ENCODE assay signal across 11 mouse cellular contexts in genomic region chr16:91551081-91551524, GRCm38 (mm10). TPM values are rescaled to one million over a fixed set of nuclear protein-coding genes. Genes with fewer than 3 reads are reported as not detected.
DNase-seq lines count a peak whose midpoint lies in the region; ATAC-seq lines count a peak whose summit lies in the region.
"Had no signal": no experiment of that assay in that cellular context is flagged by ENCODE, and none has a peak within 500 bp of the region (broad histone marks: within the 10 kb centered on the region; RNA-seq: fewer than 3 reads in every experiment).

No protein-coding gene starts in this region.

- peaks cover 16% of the 10 kb centered on the region for H3K36me3 ChIP-seq in heart, embryonic 16.5 days (ENCODE audit: control insufficient read depth, insufficient read depth)
- peaks cover 3% of the 10 kb centered on the region; the same call in 1 of the 2 replicates for H3K36me3 ChIP-seq in kidney, embryonic 14.5 days (ENCODE audit: control insufficient read depth, insufficient read depth, low read length)

- H3K9ac ChIP-seq in heart, embryonic 16.5 days (ENCODE audit: low read length): 0 out of 2 replicates have a peak overlapping the region, but pooled peaks have one; percentile 48
- no peak overlapping the region for H3K9ac ChIP-seq in kidney, embryonic 14.5 days (ENCODE audit: low read depth, low read length)
- H3K9ac ChIP-seq: midbrain, embryonic 13.5 days had no signal

- DNase-seq in heart, adult 18-20 months: peak; percentile 52 to 58
- DNase-seq in heart, adult 9 months (ENCODE audit: low spot score in 2 of 2): no peak
- peak; percentile 45 for DNase-seq in CD4-positive helper T cell, adult 2 months (ENCODE audit: low read depth, low spot score)
- DNase-seq in cerebellum, adult 9-11 months: no peak
- DNase-seq: cerebellum, postnatal 14 days; gastrocnemius, postnatal 10 days had no signal

- peak overlapping the region; percentile 31; the same call in 1 of the 2 replicates for H3K4me2 ChIP-seq in heart, embryonic 16.5 days (ENCODE audit: low read depth, low read length)
- no peak overlapping the region for H3K4me2 ChIP-seq in kidney, embryonic 14.5 days (replicated peaks; ENCODE audit: low read depth, low read length)
- H3K4me2 ChIP-seq: midbrain, embryonic 13.5 days had no signal

- no peaks in the 10 kb centered on the region for H3K27me3 ChIP-seq in heart, embryonic 16.5 days (ENCODE audit: control insufficient read depth, insufficient read depth, low read length)
- H3K27me3 ChIP-seq in kidney, embryonic 14.5 days (ENCODE audit: control insufficient read depth, insufficient read depth, low read length): no peaks in the 10 kb centered on the region

- H3K27ac ChIP-seq in heart, embryonic 16.5 days (ENCODE audit: low read length): peak overlapping the region; percentile 70
- no peak overlapping the region for H3K27ac ChIP-seq in kidney, embryonic 14.5 days (ENCODE audit: low read depth, low read length)
- H3K27ac ChIP-seq: midbrain, embryonic 13.5 days had no signal

- no peaks in the 10 kb centered on the region for H3K9me3 ChIP-seq in heart, embryonic 16.5 days (replicated peaks; ENCODE audit: control insufficient read depth, low read length)
- H3K9me3 ChIP-seq in kidney, embryonic 14.5 days (ENCODE audit: control insufficient read depth, low read length): no peaks in the 10 kb centered on the region
- H3K9me3 ChIP-seq: midbrain, embryonic 13.5 days had no signal

- 20% methylated on average over 10 of the region's 10 CpGs for WGBS in heart, embryonic 16.5 days
- 71% methylated on average over 10 of the region's 10 CpGs for WGBS in kidney, embryonic 14.5 days

- ATAC-seq in heart, embryonic 16.5 days (replicated peaks; ENCODE audit: extremely low read depth, insufficient read depth, low FRiP score): no peak
- peak; percentile 45 for ATAC-seq in megakaryocyte progenitor cell, adult 5-6 weeks (replicated peaks; ENCODE audit: poor library complexity)
- no peak for ATAC-seq in granulocyte monocyte progenitor cell, adult 5-6 weeks (replicated peaks; ENCODE audit: poor library complexity, severe bottlenecking)
- ATAC-seq in kidney, embryonic 14.5 days (ENCODE audit: low FRiP score, low TSS enrichment): no peak
- ATAC-seq: midbrain, embryonic 13.5 days had no signal

- H3K4me1 ChIP-seq in heart, embryonic 16.5 days (ENCODE audit: control insufficient read depth, insufficient read depth, low read length): peaks cover 72% of the 10 kb centered on the region
- peaks cover 49% of the 10 kb centered on the region for H3K4me1 ChIP-seq in kidney, embryonic 14.5 days (ENCODE audit: control insufficient read depth, insufficient read depth, low read length)

- no peak overlapping the region for H3K4me3 ChIP-seq in heart, embryonic 16.5 days (ENCODE audit: low read length)
- no peak overlapping the region for H3K4me3 ChIP-seq in kidney, embryonic 14.5 days (ENCODE audit: low read length)
- H3K4me3 ChIP-seq: midbrain, embryonic 13.5 days had no signal

RNA-seq across cellular contexts. Expression of gene Ifngr2, which starts 4.2 kb away (rescaled TPM):
- 100 to 1,000 TPM; 121 to 129 TPM for total RNA-seq in heart, adult 18-20 months (2021)
- 134 and 141 TPM in 2 replicates for polyA plus RNA-seq in heart, embryonic 16.5 days (2015; fragmentation: Nextera tagmentation; extraction: Ambion mirVana)
- 17.4 and 20.3 TPM in 2 replicates for total RNA-seq in megakaryocyte progenitor cell, adult 5-6 weeks (2015)
- 14.1 and 16.0 TPM in 2 replicates for total RNA-seq in megakaryocyte progenitor cell, adult 5-6 weeks (2017)
- 29.2 TPM in 2 replicates for total RNA-seq in granulocyte monocyte progenitor cell, adult 5-6 weeks (2014; fragmentation: Nextera tagmentation)
- total RNA-seq in granulocyte monocyte progenitor cell, adult 5-6 weeks (2017): 12.8 and 13.0 TPM in 2 replicates
- 36.0 and 45.7 TPM in 2 replicates for polyA plus RNA-seq in kidney, embryonic 14.5 days (2014; fragmentation: Nextera tagmentation; extraction: Ambion mirVana)

RNA-seq across cellular contexts. Expression of gene Tmem50b, which starts 46.5 kb away (rescaled TPM):
- 10 to 100 TPM; 42.4 to 46.6 TPM for total RNA-seq in heart, adult 18-20 months (2021)
- polyA plus RNA-seq in heart, embryonic 16.5 days (2015; fragmentation: Nextera tagmentation; extraction: Ambion mirVana): 67.4 and 74.5 TPM in 2 replicates
- total RNA-seq in megakaryocyte progenitor cell, adult 5-6 weeks (2015): 51.9 and 59.3 TPM in 2 replicates
- 42.9 and 44.3 TPM in 2 replicates for total RNA-seq in megakaryocyte progenitor cell, adult 5-6 weeks (2017)
- total RNA-seq in granulocyte monocyte progenitor cell, adult 5-6 weeks (2014; fragmentation: Nextera tagmentation): 56.8 and 64.9 TPM in 2 replicates
- total RNA-seq in granulocyte monocyte progenitor cell, adult 5-6 weeks (2017): 38.5 and 41.1 TPM in 2 replicates
- 20.0 and 34.7 TPM in 2 replicates for polyA plus RNA-seq in kidney, embryonic 14.5 days (2014; fragmentation: Nextera tagmentation; extraction: Ambion mirVana)

Comparison
In these comparisons a context has a peak if more than half of its experiments do, and no peak if none do; other contexts are left out.
1. DNase-seq: peak in heart, adult 18-20 months (2 of 2) and CD4-positive helper T cell, adult 2 months (single experiment); none in heart, adult 9 months (0 of 2) and cerebellum, adult 9-11 months (single experiment).
2. RNA of gene Ifngr2, which starts 4.2 kb away (total RNA-seq): 121 to 129 TPM in heart, adult 18-20 months; 12.8 to 29.2 TPM in granulocyte monocyte progenitor cell, adult 5-6 weeks and 14.1 to 20.3 TPM in megakaryocyte progenitor cell, adult 5-6 weeks; every median in the first group is over 4 times any median in the second.